Mouse (Mus musculus) cerebellum, adult 2 months (tissue): ENCODE results near the gene 2610507B11Rik.

ENCODE experiments used
- CTCF ChIP-seq: fragments of 200-500 bp; IDR thresholded peaks from 2 replicates; pipeline ENCODE4 v1.5.1; 2011; ENCODE audit warnings: low read depth, mild to moderate bottlenecking, control low read depth, low read length, moderate library complexity, borderline replicate concordance; ENCODE audit not compliant: insufficient read depth
- POLR2A ChIP-seq: fragments of 200-500 bp; IDR thresholded peaks from 2 replicates; pipeline ENCODE4 v1.6.1; 2011; ENCODE audit warnings: low read length, control low read depth, borderline replicate concordance; ENCODE audit not compliant: insufficient read depth

GRCm38 (mm10) chr11:78328512-78329056 lies 67.0 kb downstream of the 2610507B11Rik start:
- TF ChIP-seq POLR2A (no peak), CTCF (no peak)
